Mouse (Mus musculus) cerebellum, adult (tissue): Measurements from ENCODE around the gene Krt24.
A peak's percentile ranks its signal among the peaks of the same experiment; 100 is the strongest.
"Not testable (repeated sequence)": the region's sequence is repeated elsewhere in the genome, so short reads cannot be mapped to it uniquely, and the experiment has no call there.

Experiments used
- ATAC-seq: cut with Nextera tagmentation; 2 replicates; pipeline ENCODE4 v1.9.2; 2017; ENCODE audit warnings: mild to moderate bottlenecking, moderate library complexity, mixed read lengths; ENCODE audit not compliant: insufficient number of reproducible peaks, low FRiP score, low TSS enrichment

Krt24 gene

GRCm38 (mm10) chr11:99255316-99255715 lies 29.7 kb downstream of the Krt24 start:
- no peak for ATAC-seq

GRCm38 (mm10) chr11:99253893-99254292 lies 31.2 kb downstream of the Krt24 start:
- ATAC-seq: no peak

- no peak for ATAC-seq
Measured at GRCm38 (mm10) chr11:99252671-99253070, 32.4 kb downstream of the Krt24 start.

- no peak for ATAC-seq
Measured at GRCm38 (mm10) chr11:99250666-99251065, 34.4 kb downstream of the Krt24 start.

- ATAC-seq: peak; percentile 56; the same call in 1 of the 2 replicates
Measured at GRCm38 (mm10) chr11:99250241-99250640, 34.8 kb downstream of the Krt24 start.

GRCm38 (mm10) chr11:99249115-99249514 lies 35.9 kb downstream of the Krt24 start:
- 0 out of 2 replicates have a peak, but pooled peaks have one; percentile 45 for ATAC-seq

GRCm38 (mm10) chr11:99247916-99248315 lies 37.1 kb downstream of the Krt24 start:
- no peak for ATAC-seq

- not testable (repeated sequence) for ATAC-seq
Measured at GRCm38 (mm10) chr11:99244519-99244918, 40.5 kb downstream of the Krt24 start.

- peak; percentile 82; the same call in 1 of the 2 replicates for ATAC-seq
Measured at GRCm38 (mm10) chr11:99243820-99244374, 41.2 kb downstream of the Krt24 start, which contains the start of gene Krt222. Gene Krt222, minus strand, starts transcription at chr11:99244085.

- ATAC-seq: no peak
Measured at GRCm38 (mm10) chr11:99243200-99243819, 41.8 kb downstream of the Krt24 start.

GRCm38 (mm10) chr11:99242056-99242455 lies 43.0 kb downstream of the Krt24 start:
- ATAC-seq: no peak

GRCm38 (mm10) chr11:99238468-99238867 lies 46.6 kb downstream of the Krt24 start:
- ATAC-seq: no peak

GRCm38 (mm10) chr11:99231049-99231816 lies 53.8 kb downstream of the Krt24 start:
- ATAC-seq: no peak

- ATAC-seq: peak; percentile 76; the same call in 1 of the 2 replicates
Measured at GRCm38 (mm10) chr11:99230261-99231048, 54.6 kb downstream of the Krt24 start, which contains the start of gene Smarce1. Gene Smarce1, minus strand, starts transcription at chr11:99231017.
